ENCODE assay signal across 9 mouse cellular contexts in the genomic region with DNA sequence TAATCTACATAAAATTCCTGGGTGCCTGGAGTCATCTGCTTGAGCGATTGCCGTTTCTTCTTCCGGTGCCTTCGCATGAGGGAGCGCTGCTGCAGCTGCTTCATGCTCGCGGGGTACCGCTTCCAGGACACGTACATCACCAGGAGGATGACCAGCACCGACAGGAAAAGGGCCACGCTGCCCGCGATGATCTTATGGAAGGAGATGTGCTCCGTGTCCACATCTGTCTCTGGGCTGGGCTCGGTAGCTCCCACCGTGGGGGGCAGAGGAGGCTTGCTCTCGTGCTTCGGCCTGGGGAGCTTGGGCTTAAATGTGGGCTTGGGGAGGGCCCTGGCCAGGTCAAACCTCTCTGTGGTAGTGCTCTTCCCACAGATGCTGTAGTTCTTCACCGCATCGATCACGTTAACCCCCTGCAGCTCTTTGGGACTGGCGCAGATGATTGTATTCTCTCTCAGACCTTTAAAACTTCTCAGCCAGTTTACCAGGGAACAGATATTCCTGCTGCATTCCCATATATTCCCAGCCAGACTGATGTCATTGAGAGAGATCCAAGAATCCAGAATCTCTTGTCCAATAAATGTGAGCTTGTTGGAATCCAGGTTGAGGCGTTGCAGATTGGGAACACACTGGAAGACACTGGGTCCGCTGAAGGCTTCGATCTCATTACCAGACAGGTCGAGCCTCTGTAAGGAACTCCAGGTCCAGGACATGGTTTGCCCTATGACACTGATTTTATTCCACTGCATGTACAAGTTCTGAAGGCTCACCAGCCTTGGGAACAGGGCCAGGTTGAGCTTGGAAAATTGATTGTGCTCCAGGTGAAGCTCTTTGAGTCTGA. TPM values are rescaled to one million over a fixed set of nuclear protein-coding genes. Genes with fewer than 3 reads are reported as not detected.
DNase-seq lines count a peak whose midpoint lies in the region; ATAC-seq and TF ChIP-seq lines count a peak whose summit lies in the region.
"Had no signal": no experiment of that assay in that cellular context is flagged by ENCODE, and none has a peak within 500 bp of the region (broad histone marks: within the 10 kb centered on the region; RNA-seq: fewer than 3 reads in every experiment).

No protein-coding gene starts in this region.

- no peak for TF ChIP-seq CTCF in kidney, postnatal 0 days (IDR thresholded peaks at IDR 0.05; ENCODE audit: low read depth)

- H3K4me3 ChIP-seq in kidney, postnatal 0 days (replicated peaks; ENCODE audit: low read depth, low read length), result peak overlapping the region; percentile 21
- H3K4me3 ChIP-seq in hindbrain, embryonic 13.5 days, result peak overlapping the region; percentile 55
- H3K4me3 ChIP-seq in stomach, embryonic 15.5 days (replicated peaks), result peak overlapping the region; percentile 34
- H3K4me3 ChIP-seq: myocyte had no signal

- H3K27me3 ChIP-seq in kidney, postnatal 0 days (ENCODE audit: insufficient read depth, low read length), result peaks cover 14% of the 10 kb centered on the region
- no peaks in the 10 kb centered on the region for H3K27me3 ChIP-seq in hindbrain, embryonic 13.5 days
- H3K27me3 ChIP-seq in stomach, embryonic 15.5 days (replicated peaks), result 0 out of 2 replicates have a peak, but pooled peaks cover 12% of the 10 kb centered on the region

- 5% methylated on average over 26 of the region's 26 CpGs for WGBS in kidney, postnatal 0 days
- WGBS in hindbrain, embryonic 13.5 days, result 2% methylated on average over 26 of the region's 26 CpGs
- 7% methylated on average over 26 of the region's 26 CpGs for WGBS in stomach, embryonic 15.5 days

- H3K27ac ChIP-seq in kidney, postnatal 0 days, result no peak overlapping the region
- H3K27ac ChIP-seq in hindbrain, embryonic 13.5 days, result peak overlapping the region; percentile 72
- H3K27ac ChIP-seq in stomach, embryonic 15.5 days, result no peak overlapping the region

- no peaks in the 10 kb centered on the region for H3K4me1 ChIP-seq in kidney, postnatal 0 days (replicated peaks; ENCODE audit: insufficient read depth, low read length)
- peaks cover 34% of the 10 kb centered on the region for H3K4me1 ChIP-seq in hindbrain, embryonic 13.5 days (replicated peaks)
- H3K4me1 ChIP-seq in stomach, embryonic 15.5 days, result peaks cover 3% of the 10 kb centered on the region; the same call in 1 of the 2 replicates

- no peak for DNase-seq in kidney, postnatal 0 days (ENCODE audit: low spot score)
- no peak for DNase-seq in kidney, adult 18-20 months
- peak; percentile 47 for DNase-seq in embryo, embryonic 10.5 days (ENCODE audit: low spot score)
- peak; percentile 60 for DNase-seq in mesoderm, embryonic 11.5 days (ENCODE audit: low read depth, low spot score)
- no peak for DNase-seq in adrenal gland, postnatal 36 days
- no peak for DNase-seq in T-cell, adult 2 months (ENCODE audit: low spot score)

- H3K36me3 ChIP-seq in kidney, postnatal 0 days (ENCODE audit: insufficient read depth, low read length), result no peaks in the 10 kb centered on the region
- no peaks in the 10 kb centered on the region for H3K36me3 ChIP-seq in hindbrain, embryonic 13.5 days
- H3K36me3 ChIP-seq in stomach, embryonic 15.5 days, result no peaks in the 10 kb centered on the region

- H3K9me3 ChIP-seq in kidney, postnatal 0 days (replicated peaks; ENCODE audit: low read length), result no peaks in the 10 kb centered on the region
- no peaks in the 10 kb centered on the region for H3K9me3 ChIP-seq in hindbrain, embryonic 13.5 days
- H3K9me3 ChIP-seq in stomach, embryonic 15.5 days, result no peaks in the 10 kb centered on the region

- no peak for ATAC-seq in kidney, postnatal 0 days (replicated peaks; ENCODE audit: low FRiP score, low read depth)
- no peak for ATAC-seq in hindbrain, embryonic 13.5 days (ENCODE audit: low FRiP score)
- no peak for ATAC-seq in stomach, embryonic 15.5 days (ENCODE audit: insufficient read depth, low FRiP score, low read depth)

- H3K4me2 ChIP-seq in kidney, postnatal 0 days (ENCODE audit: low read length), result peak overlapping the region; percentile 55
- H3K4me2 ChIP-seq in hindbrain, embryonic 13.5 days, result peak overlapping the region; percentile 82
- H3K4me2 ChIP-seq in stomach, embryonic 15.5 days, result peak overlapping the region; percentile 62

- no peak overlapping the region for H3K9ac ChIP-seq in kidney, postnatal 0 days (ENCODE audit: low read depth, low read length)
- H3K9ac ChIP-seq in hindbrain, embryonic 13.5 days, result peak overlapping the region; percentile 80
- no peak overlapping the region; the same call in 1 of the 2 replicates for H3K9ac ChIP-seq in stomach, embryonic 15.5 days

RNA-seq across cellular contexts. Expression of gene Lrrtm3, which starts 1.9 kb away (rescaled TPM):
- 0.38 and 0.43 TPM in 2 replicates for polyA plus RNA-seq in kidney, postnatal 0 days (2015; fragmentation: Nextera tagmentation; extraction: Ambion mirVana)
- polyA plus RNA-seq in hindbrain, embryonic 13.5 days (2015; fragmentation: Nextera tagmentation; extraction: Ambion mirVana), result 27.7 and 28.0 TPM in 2 replicates
- polyA plus RNA-seq in stomach, embryonic 15.5 days (2015; fragmentation: Nextera tagmentation; extraction: Ambion mirVana), result 3.9 and 4.6 TPM in 2 replicates
- total RNA-seq in adrenal gland, postnatal 36 days (2021), result under 1 TPM; 0.50 to 0.69 TPM

Comparison
In these comparisons a context has a peak if more than half of its experiments do, and no peak if none do; other contexts are left out.
1. DNase-seq: peak in embryo, embryonic 10.5 days (single experiment) and mesoderm, embryonic 11.5 days (single experiment); none in kidney, postnatal 0 days (single experiment), kidney, adult 18-20 months (single experiment), adrenal gland, postnatal 36 days (0 of 2) and T-cell, adult 2 months (single experiment).
2. Peak in every context shown above with its lines, with median percentiles within 50 percentile points of each other: H3K4me2 ChIP-seq and H3K4me3 ChIP-seq.